Mouse (Mus musculus): ENCODE measurements around the gene Cox17.

The Cox17 gene

DNA sequence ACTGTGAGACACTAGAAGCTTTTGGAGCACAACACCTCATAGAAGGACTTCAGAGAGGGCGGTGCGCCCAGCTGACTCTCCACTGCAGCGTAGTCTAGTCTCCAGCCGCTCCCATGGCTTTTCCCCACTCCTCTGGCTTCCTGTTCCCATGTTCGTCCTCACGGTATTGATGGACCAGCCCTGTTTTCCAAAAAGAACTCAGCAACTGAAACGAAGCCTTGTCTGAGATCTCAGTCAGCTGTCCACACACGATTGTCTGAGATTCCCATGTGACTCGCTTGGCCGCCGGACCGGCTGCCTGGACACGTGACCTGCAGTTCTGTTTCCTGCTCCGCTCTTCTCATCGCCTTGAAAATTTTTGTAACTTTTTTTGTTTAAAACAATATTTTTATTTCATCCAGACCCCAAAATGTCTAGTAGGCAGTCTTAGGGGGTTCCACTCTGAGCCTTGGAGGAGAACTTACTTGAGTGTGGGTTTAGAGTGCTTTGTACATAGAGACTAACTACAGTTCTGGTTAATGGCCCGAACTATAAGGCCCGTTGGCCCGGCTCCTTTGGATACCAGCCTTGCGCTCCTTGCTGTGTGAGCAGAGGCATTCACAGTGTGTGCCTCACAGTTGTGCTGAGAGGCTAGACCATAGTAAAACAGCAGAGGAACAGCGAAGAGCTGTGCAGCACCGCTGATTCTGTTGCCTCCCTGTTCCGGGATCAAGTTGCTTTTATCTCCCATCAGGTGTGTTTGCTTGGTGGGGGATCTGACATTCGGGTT lies 45.5 kb downstream of the Cox17 start:
- CTCF ChIA-PET: no interaction called here

- CTCF ChIA-PET: interaction anchor here (0.5 kb wide), 1 partner anchor 53 kb away, joined by 4 read pairs; no protein-coding TSS in a partner anchor
Observed at GRCm38 (mm10) chr16:38394191-38394618, 47.4 kb downstream of the Cox17 start.

GRCm38 (mm10) chr16:38395060-38395730 lies 48.4 kb downstream of the Cox17 start:
- CTCF ChIA-PET: no interaction called here

- CTCF ChIA-PET: no interaction called here
Observed at GRCm38 (mm10) chr16:38396155-38396554, 49.4 kb downstream of the Cox17 start.

- CTCF ChIA-PET: no interaction called here
Observed at GRCm38 (mm10) chr16:38398266-38398665, 51.5 kb downstream of the Cox17 start.

GRCm38 (mm10) chr16:38399076-38399475 lies 52.3 kb downstream of the Cox17 start:
- CTCF ChIA-PET: no interaction called here

GRCm38 (mm10) chr16:38399531-38400231 lies 52.9 kb downstream of the Cox17 start:
- CTCF ChIA-PET: interaction anchor here (0.8 to 1.0 kb wide), 2 partner anchors 23 to 78 kb away, joined by 4 to 8 read pairs; no protein-coding TSS in a partner anchor

- CTCF ChIA-PET: interaction anchor here (0.8 to 1.0 kb wide), 2 partner anchors 24 to 79 kb away, joined by 4 to 8 read pairs; no protein-coding TSS in a partner anchor
Observed at GRCm38 (mm10) chr16:38400311-38400960, 53.6 kb downstream of the Cox17 start.

GRCm38 (mm10) chr16:38401468-38401867 lies 54.7 kb downstream of the Cox17 start:
- CTCF ChIA-PET: no interaction called here
